Mouse (Mus musculus): ENCODE data around the gene Borcs6.
A peak's percentile ranks its signal among the peaks of the same experiment; 100 is the strongest.

Gene Borcs6

DNA sequence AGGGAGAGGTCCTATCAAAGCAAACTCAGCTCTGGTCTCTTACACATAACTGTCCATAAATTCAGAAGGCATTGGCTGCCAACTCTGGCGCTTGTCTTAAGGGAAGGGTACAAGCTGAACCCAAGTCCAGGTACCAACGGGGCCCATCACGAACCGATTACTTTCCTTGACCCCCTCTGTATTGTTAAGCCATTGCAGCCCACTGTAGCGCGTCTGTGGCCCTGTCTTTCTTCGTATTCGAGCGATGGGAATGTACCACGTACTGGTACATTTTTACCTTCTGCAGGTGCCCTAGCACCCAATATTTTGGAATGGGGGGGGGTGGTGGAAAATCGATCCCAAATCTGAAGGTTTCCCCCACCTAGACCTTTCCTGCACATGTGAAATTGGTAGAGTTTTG, 12.7 kb downstream of the Borcs6 start:
- DNase-seq, result no peak

DNA sequence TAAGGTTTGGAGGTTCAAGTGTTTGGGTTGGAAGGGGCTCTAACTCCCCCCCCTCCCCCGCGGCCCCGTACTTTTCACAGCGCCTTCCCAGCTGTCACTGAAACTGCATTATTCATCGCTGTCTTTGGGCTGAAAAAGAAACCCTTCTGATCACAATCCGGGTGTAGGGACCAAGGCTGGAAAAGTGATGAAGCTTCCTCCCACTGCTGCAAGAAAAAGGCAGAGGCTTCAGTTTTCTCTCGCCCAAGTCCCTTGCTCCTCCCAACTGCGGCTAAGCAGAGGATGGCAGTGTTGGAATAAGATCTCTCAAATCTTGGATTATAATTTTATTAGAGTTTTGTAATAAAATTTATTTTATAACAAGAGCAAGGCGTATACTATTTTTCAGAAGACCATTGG, 13.1 kb downstream of the Borcs6 start:
- DNase-seq, result no peak

DNA sequence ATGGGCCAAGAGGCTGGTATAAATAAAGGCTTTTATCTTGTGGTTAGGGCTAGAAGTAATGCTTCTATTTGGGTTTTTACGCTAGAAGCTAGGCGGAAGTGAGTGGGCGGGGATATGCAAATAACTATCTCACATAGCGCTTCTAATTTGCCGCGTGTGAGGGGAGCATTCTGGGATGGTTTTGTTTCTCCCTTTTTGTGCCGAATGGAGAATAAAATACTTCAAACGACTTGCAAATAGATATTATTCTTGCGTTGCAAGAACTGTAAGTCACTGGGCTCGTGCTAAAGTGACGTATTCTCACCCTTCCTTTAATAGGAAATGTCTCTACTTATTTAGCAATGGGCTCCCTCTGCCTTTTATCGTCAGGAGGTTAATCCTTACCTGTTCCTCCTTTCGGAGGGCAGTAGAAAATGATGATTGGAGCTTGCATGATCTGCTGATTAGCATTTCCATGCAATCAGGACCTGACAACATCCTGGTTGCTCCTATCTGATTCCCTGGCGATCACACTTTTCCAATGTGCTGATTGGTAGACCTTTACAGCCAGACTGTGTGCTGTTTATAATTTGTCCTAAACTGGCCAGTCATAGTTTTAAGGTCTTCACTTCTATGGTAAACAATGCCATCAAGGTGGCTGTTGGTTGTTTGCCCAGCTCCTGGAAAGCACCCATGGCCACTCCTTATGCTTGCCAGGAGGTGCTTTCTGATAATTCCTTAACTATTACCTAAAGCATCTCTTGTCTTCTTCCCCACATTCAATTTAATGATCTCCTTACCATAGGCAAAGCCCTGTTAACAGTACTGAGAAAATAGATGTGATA, 13.8 kb downstream of the Borcs6 start:
- DNase-seq, result peak; percentile 96

DNA sequence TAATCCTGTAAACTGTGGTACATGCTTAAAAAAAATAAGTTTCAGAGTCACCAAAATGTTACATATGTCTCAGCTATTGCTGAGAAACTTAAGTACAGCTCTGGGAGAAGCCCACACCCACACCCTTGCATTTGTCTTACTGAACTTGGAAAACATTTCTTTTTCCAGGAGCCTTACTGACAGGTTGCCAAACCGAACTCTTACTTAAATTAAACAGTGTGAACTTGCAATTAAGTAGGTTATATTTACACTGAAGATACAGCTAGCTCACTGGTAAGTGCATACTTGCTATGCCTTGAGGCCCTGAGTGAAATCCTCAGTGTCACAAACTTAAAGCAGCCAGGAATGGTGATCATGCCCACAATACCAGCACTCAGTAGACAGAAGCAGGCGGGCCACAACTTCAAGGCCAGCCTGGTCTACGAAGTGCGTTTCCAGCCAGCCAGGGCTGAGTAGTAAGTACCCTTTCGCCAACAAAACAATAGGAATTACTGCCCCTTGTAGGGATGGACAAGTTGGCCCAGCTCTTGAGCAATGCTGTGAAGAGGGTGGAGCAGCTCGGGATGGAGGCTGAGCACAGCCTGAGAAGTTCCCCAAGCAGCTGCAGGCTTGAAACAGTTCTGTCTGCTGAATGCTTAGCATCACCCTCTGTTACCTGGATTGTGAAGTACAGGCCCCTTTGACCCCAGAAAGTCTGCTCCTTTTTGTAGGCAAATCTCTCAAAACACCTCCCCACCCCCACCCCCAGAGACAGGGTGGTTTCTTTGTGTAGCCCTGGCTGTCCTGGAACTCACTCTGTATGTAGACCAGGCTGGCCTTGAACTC, 14.6 kb downstream of the Borcs6 start:
- no peak for DNase-seq

DNA sequence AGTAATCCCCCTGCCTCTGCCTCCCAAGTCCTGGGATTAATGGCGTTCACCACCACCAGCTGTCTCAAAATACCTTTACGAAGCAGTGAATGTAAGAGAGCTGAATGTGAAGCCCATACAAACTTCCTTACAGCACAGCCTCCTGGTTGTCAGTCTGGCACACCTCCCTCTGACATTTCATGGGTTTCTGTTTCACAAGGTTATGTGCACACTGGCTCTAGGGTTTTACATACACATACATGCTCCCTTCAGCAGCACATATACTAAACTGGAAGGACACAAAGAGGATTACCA, 15.2 kb downstream of the Borcs6 start:
- DNase-seq, result no peak

DNA sequence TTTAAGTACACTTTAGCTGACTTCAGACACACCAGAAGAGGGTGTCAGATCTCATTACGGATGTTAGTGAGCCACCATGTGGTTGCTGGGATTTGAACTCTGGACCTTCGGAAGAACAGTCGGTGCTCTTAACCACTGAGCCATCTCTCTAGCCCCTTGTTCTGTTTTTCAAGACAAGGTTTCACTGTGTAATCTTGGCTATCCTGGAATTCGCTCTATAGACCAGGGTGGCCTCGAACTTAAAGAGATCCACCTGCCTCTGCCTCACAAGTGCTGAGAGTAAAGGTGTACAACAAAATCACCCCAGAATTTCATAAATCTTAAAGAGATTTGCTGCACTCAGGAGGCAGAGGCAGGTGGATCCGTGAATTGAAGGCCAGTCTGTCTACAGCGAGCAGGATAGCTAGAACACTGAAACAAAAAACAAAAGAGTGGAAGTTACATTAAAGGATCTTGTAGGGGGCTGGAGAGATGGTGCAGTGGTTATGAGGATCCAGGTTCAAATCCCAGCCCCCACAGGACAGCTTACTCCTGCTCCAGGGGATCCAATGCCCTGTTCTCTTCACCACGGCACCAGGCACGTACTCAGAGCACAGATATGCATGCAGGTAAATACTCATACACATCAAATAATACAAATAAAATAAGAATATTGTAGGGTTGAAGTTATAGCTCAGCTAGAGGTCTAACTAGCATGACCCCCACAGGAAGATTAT, 16.4 kb downstream of the Borcs6 start:
- DNase-seq, result no peak

DNA sequence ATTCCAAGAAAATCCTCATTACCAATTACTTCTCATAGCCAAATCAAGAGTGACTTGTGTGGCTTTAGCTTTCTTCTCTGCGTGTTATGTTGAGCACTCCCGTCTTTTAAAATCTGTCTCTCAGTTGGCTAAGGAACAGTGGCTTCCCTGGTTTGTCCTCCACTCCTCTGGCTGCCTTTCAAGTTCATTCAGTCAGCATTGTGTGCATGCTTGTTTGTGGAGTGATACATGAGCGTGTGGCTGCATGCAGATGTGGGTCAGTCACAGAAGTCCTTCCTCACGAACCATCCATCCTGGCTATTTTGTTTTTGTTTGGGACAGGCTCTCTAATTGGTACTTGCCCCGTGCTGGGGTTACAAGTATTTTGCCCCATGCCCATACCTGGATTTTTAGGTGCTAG, 17.1 kb downstream of the Borcs6 start:
- no peak for DNase-seq

DNA sequence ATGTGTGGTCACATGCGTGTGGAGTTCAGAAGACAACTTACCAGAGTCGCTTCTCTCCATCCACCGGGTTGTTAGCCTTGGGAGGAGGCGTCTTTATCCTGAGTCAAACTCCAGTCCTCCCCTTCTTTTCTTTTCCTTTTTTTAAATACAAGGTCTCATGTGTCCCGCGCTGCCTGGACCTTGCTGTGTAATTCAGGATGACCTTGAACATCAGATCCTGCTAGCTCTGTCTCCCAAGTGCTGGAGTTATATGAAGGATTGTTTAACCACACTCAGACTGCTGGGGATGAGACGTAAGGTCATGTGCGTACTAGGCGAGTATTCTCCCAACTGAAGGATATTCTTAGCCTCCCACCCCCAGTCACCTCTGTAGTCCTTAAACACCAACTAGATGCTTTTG, 17.8 kb downstream of the Borcs6 start:
- DNase-seq, result no peak

DNA sequence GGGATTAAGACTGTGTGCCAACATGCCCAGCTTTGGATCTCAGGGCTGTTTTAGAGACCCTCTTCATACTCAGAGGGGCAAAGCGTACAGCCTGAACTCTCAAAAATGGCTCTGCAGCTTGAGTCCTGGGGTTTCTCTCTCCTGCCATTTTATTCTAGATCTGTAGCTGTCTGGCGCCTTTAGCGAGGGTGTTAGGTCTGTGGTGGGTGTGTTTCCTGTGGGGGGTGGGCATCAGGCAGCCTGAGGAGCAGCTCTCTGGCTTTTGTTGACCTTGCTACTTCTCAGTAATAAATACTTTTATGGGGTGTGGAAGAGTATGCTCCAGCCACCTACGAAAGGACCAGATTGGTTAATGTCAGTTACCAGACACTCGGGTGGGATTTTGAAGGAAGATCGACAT, 18.5 kb downstream of the Borcs6 start:
- no peak for DNase-seq

DNA sequence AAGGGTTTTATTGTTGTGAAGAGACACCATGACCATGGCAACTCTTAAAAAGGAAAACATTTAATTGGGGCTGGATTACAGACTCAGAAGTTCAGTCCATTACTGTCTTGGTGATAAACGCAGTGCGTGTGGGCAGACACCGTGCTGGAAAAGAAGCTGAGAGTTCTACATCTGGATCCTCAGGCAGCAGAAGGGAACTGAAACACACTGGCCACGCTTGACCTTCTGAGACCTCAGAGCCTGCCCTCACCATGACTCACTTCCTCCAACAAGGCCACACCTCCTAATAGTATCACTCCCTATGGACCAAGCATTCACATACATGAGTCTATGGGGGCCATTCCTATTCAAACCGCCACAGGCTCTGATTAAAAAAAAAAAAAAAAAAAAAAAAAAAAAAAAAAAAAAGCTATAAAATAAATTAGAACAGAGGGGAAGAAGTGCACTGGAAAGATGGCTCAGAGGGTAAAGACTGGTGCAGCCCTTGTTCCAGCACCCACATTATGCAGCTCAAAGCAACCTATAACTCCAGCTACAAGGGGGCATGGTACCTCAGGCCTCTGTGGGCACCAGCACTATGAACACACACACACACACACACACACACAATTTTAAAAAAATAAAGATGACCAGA, 19.4 kb downstream of the Borcs6 start:
- peak; percentile 66 for DNase-seq

DNA sequence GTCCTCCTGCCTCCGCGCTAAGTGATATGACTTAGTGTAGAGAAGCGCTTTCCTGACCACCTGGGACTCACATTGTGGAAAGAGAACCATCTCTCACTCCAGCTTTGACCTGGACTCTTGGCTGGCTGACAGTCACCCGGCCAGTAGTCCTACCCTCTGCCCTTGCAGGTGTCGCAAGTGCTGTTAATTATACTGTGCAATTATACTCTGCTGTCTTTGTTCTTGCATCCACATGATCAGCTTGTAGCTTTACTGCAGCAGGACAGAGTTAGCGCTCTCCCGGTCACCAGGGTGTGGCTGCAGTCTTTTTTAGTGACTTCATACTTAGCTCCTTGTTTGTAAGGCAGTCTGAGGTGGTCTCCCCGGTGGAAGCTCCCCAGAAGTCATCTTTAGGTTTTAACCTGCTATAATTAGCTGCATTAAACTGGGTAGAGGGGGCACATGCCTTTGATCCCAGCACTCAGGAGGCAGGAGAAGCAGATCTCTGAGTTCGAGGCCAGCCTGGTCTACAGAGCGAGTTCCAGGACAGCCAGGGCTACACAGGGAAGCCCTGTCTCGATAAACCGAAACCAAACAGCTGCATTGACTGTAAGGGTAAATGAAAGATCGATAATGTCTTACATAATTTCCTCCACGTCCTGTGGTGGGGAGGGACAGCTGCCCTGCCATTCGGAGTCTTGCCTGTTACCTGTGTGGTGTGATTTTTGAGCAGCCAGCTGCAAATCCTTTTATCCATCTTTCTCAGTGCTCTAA, 20.8 kb downstream of the Borcs6 start:
- DNase-seq, result no peak

DNA sequence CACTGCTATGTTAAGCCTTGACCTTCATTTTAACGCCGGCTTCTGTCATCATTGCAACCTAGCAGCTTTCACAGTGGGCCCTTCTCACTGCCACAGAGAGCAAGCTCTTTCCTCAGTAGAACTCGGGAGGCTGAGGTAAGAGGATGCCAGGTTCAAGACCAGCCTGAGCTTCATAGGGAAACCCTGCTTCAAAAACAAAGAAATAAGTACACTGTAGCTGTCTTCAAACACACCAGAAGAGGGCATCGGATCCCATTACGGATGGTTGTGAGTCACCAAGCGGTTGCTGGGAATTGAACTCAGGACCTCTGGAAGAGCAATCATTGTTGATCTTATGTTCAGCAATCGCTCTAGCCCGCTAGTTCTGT, 21.3 kb downstream of the Borcs6 start:
- no peak for DNase-seq

DNA sequence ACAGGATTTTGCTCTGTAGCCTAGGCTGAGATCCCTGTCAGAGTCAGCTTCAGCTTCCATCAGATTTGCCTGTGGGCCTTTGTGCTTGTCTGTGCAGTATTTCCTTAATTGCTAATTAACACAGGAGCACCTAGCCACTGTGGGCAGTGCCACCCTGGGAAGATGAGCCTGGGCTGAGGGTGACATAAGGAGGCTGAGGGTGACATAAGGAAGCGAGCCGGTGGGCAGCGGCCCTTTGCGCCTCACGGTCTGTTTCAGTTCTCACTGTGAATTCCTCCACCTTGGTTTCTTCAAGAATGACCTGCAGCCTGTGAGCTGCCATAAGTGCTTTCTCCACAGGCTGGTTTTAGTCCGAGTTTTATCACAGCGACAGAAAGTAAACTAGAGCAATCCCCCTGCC, 22.1 kb downstream of the Borcs6 start:
- DNase-seq, result no peak

DNA sequence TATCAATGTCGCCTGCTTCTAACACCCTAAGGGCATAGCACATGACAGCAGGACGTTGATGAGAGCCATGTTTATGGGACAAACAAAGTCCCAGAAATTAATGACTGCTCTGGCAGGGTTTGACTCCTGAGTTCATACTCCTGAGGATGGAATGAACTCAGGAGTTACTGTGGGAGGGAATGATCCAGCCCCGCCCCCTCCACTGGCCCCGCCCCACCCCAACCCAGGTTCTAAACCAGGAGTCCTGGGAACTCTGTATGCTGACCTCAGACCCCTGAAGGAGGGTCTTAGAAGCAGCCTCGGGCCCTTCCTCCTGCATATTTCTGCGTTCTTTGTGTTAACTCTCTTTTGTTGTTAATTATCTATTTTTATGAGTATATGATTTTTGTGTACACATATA, 26.1 kb downstream of the Borcs6 start:
- no peak for DNase-seq

DNA sequence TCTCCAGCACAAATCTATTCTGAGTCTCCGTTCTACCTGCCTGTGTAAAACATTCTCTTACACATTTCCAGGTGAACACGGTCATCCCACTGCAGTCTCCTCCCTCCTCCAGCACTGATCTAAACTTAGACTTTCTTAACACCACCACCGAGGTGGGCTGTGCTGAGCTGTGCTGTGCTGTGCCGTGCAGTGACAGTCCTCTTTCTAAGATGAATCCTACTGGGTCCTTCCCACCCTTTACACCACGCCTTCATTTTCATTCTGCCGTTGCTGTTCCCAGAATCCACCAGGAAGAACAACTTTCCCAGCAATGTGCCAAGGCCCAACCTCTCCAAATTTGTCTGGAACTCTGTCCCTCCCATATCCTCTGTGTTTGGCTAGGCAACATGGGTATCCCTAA, 26.9 kb downstream of the Borcs6 start:
- no peak for DNase-seq

DNA sequence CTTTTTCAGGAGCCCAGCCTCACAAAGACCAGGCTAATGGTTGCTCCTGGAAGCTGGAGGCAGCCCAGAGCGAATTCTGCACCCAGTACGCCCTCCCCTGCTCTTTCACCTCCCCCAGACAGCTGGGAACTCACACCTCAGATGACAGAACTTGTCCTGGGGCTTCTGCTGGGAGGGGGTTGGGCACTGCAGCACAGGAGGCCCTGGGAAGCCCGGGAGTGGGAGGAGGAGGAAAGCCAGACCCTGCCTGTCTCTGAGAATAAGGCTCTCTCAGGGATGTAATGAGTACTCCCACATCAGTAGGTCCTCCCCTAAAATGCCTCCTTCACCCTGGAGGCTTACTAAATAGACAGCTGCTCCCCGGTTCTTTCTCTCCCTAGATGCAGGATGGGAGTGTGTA, 27.6 kb downstream of the Borcs6 start:
- no peak for DNase-seq

DNA sequence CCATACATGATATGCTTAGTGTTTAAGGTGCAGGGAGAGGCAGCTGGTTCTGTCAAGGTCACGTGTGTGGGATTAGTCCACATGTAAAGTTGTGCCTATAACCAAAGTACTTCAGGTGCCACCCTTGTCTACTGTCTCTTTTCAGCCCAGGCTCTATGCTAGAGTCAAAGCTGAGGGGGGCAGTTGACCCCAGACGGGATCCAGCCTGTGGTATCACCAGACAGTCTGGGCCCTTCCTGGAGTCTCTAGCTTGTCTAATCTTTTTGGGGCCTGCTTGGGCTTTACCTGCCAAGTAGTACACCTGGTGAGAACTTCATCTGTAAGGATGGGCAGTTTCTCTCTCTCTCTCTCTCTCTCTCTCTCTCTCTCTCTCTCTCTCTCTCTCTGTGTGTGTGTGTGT, 28.1 kb downstream of the Borcs6 start:
- no peak for DNase-seq

DNA sequence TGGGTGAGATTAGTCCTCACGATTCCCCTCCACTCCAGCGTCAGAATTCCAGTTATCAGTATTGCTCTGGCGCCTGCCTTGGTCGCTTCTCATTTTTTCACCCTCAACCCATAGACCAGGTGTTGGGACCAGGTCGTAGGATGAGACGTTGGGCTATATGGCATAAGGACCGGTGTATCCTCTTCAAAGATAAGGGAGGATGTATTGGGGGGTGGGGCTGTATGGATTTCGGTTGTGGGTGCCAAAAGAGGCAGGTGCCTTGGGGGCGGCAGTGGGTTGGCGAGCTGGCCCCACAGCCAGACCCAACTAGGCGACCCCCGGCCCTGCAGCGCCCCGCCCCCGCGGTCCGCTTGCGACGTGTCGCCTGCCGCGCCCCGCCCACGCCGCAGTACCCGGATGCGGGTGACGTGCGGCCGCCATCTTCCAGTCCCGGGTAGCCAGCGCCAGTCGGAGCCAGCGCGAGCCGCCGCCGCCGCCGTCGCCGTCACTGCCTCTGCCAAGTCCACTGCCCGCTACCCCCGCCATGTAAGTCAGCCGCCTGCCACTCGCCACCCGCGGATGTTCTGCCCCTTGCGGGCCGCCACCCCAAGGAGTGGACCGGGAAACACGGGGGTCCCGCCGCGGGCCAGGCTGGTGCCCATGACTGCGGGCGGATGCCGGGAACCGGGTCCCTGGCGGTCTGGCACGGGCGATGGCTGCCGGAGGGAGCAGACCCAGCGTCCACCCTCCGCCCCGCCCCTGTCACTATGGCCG, 28.8 kb downstream of the Borcs6 start, which contains the start of gene Vamp2:
Gene Vamp2, plus strand, starts transcription at position 388 of the 753 bp plus-strand sequence.
- peak; percentile 93 for DNase-seq

DNA sequence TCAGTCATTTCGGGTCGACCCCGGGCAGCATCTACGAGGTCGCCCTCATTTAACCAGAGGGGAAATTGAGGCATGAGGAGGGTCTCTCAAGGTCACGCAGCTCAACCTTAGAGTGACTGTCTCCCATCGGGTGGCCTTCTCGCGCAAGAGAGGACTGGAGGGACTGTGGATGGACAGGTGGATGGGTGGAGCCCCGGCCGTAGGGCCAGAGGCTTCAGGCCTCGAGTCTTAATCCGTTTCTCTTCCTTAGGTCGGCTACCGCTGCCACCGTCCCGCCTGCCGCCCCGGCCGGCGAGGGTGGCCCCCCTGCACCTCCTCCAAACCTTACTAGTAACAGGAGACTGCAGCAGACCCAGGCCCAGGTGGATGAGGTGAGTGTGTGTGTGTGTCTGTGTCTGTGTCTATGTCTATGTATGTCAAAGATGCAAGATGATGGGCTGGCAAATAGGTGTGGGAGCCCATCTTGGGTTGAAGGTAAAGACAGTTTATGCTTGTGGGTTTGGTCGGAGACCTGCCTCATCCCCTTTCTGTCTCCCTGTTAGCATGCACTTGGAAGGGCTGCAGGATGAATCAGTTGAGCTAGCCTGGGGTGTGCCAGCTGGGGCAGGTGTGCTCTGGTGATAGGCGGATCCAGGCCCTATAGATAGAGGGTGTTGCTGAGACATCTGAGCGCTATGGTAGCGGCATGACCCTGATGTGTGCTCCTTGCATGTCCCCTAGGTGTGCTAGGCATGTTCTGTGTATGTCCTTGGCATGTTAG, 29.5 kb downstream of the Borcs6 start:
- no peak for DNase-seq

DNA sequence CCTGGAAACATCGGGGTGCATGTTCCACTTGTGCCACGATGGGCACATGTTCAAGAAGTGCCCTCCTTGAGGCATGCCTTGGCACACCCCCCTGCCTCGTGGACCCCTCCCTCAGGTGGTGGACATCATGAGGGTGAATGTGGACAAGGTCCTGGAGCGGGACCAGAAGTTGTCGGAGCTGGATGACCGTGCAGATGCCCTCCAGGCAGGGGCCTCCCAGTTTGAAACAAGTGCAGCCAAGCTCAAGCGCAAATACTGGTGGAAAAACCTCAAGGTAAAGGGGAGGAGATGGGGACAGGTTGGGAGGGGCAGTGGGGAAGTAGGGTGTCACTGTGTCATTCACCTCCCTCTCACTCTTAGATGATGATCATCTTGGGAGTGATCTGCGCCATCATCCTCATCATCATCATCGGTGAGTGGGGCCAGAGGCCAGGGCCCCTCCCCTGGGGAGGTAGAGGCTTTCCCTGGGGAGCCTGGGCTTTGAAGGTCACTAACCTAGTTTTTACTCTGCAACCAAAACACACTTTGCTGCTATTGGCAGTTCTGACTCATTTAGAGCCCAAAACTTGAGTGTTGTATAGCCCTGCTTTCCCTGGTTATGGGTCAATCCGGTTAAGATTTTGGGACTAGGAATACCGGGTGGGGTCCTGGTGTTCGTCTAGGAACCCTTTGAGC, 30.2 kb downstream of the Borcs6 start:
- no peak for DNase-seq
